Mouse (Mus musculus): ENCODE results near the gene Col4a3. TPM values are rescaled to one million over a fixed set of nuclear protein-coding genes. Genes with fewer than 3 reads are reported as not detected.

Gene Col4a3
- polyA plus RNA-seq, 1 experiment from 2014 or later: 0.72 TPM

- no peaks in the 10 kb centered on the region; the same call in 1 of the 2 replicates for H3K27me3 ChIP-seq (ENCODE audit: control insufficient read depth, insufficient read depth, low read length)
- H3K27ac ChIP-seq (replicated peaks in 1 of 2; ENCODE audit: control insufficient read depth in 1 of 2, insufficient read depth in 1 of 2, low read depth in 2 of 2, low read length in 2 of 2): no peak overlapping the region
- no peak overlapping the region for H3K4me2 ChIP-seq (ENCODE audit: low read length)
- no peak overlapping the region for H3K4me3 ChIP-seq (ENCODE audit: control insufficient read depth in 1 of 2, insufficient read depth in 1 of 2, low read depth in 1 of 2, low read length in 2 of 2)
- no peaks in the 10 kb centered on the region for H3K36me3 ChIP-seq (ENCODE audit: control insufficient read depth, insufficient read depth, low read length)
- WGBS: 61% methylated on average over 9 of the region's 9 CpGs
- H3K9ac ChIP-seq (ENCODE audit: low read length): no peak overlapping the region
- H3K4me1 ChIP-seq (ENCODE audit: control insufficient read depth in 2 of 2, insufficient read depth in 2 of 2, low read length in 2 of 2): no peaks in the 10 kb centered on the region
- H3K9me3 ChIP-seq (ENCODE audit: control insufficient read depth, low read length): no peaks in the 10 kb centered on the region
- ATAC-seq (ENCODE audit: insufficient number of reproducible peaks, insufficient read depth, low FRiP score, low read depth): no peak
Observed at GRCm38 (mm10) chr1:82608646-82609262, 22.0 kb downstream of the Col4a3 start.

DNA sequence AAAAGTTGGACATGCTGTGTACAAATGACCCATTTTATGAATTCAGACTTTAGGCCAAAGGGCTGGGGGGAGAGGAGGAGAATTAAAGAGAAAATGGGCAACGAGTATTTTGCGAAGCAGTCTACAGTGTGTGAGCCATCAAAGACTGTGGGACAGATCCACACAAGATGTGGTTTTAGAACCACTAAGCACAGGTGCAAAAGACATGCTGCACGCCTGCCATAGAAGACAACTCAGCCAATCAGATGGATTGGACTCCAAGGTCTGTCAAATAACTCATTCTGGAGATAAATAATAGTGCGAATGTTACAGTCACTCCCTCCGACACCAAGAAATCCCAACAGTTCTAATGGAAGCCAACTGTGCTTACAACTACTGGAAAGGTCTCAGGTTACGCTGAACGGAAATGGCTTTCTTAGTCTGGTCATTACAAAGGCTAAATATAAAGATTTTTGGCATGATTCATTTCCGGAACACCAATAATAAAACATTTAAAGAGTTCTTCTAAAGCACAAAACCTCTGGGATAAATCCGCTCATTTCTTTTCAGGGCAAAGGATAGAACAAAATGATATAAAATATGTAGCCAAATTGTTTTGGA lies 25.4 kb downstream of the Col4a3 start:
- Histone ChIP-seq H3K9ac (ENCODE audit: low read length) (no peak overlapping the region), H3K27me3 (ENCODE audit: control insufficient read depth, insufficient read depth, low read length) (no peaks in the 10 kb centered on the region; the same call in 1 of the 2 replicates), H3K4me2 (ENCODE audit: low read length) (no peak overlapping the region), H3K27ac (replicated peaks in 1 of 2; ENCODE audit: control insufficient read depth in 1 of 2, insufficient read depth in 1 of 2, low read depth in 2 of 2, low read length in 2 of 2) (no peak overlapping the region), H3K36me3 (ENCODE audit: control insufficient read depth, insufficient read depth, low read length) (no peaks in the 10 kb centered on the region), H3K4me3 (ENCODE audit: control insufficient read depth in 1 of 2, insufficient read depth in 1 of 2, low read depth in 1 of 2, low read length in 2 of 2) (no peak overlapping the region), H3K9me3 (ENCODE audit: control insufficient read depth, low read length) (no peaks in the 10 kb centered on the region), H3K4me1 (ENCODE audit: control insufficient read depth in 2 of 2, insufficient read depth in 2 of 2, low read length in 2 of 2) (no peaks in the 10 kb centered on the region)
- no peak for ATAC-seq (ENCODE audit: insufficient number of reproducible peaks, insufficient read depth, low FRiP score, low read depth)
- WGBS: 90% methylated on average over 9 of the region's 9 CpGs

DNA sequence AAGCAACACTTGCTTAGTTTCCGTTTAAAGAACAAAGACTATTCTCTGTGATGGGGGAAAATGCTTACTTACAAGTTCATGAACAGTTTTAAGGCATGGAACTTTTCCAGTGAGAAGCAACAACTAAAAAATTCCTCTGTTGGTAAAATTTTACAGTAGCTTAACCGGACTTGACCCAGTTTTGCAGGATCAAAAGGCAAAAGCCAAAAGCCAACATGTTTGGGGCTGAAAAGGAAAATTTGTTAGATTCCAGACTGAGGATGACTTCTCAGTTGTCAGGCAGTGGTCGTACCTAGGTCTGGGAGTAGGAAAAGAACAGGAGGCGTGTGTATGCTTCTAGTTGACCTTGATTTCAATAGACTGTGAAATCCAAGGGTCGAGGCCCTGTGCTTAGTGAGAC lies 31.3 kb downstream of the Col4a3 start:
- Histone ChIP-seq H3K27me3 (ENCODE audit: control insufficient read depth, insufficient read depth, low read length) (no peaks in the 10 kb centered on the region), H3K27ac (replicated peaks in 1 of 2; ENCODE audit: control insufficient read depth in 1 of 2, insufficient read depth in 1 of 2, low read depth in 2 of 2, low read length in 2 of 2) (no peak overlapping the region), H3K4me2 (ENCODE audit: low read length) (no peak overlapping the region), H3K9me3 (ENCODE audit: control insufficient read depth, low read length) (no peaks in the 10 kb centered on the region), H3K4me1 (ENCODE audit: control insufficient read depth in 2 of 2, insufficient read depth in 2 of 2, low read length in 2 of 2) (no peaks in the 10 kb centered on the region), H3K4me3 (ENCODE audit: control insufficient read depth in 1 of 2, insufficient read depth in 1 of 2, low read depth in 1 of 2, low read length in 2 of 2) (no peak overlapping the region), H3K36me3 (ENCODE audit: control insufficient read depth, insufficient read depth, low read length) (no peaks in the 10 kb centered on the region), H3K9ac (ENCODE audit: low read length) (no peak overlapping the region)
- WGBS: 77% methylated on average over 5 of the region's 5 CpGs
- ATAC-seq (ENCODE audit: insufficient number of reproducible peaks, insufficient read depth, low FRiP score, low read depth): no peak

GRCm38 (mm10) chr1:82618592-82618991 lies 31.9 kb downstream of the Col4a3 start:
- H3K27ac ChIP-seq (replicated peaks in 1 of 2; ENCODE audit: control insufficient read depth in 1 of 2, insufficient read depth in 1 of 2, low read depth in 2 of 2, low read length in 2 of 2): no peak overlapping the region
- no peaks in the 10 kb centered on the region for H3K36me3 ChIP-seq (ENCODE audit: control insufficient read depth, insufficient read depth, low read length)
- no peak for ATAC-seq (ENCODE audit: insufficient number of reproducible peaks, insufficient read depth, low FRiP score, low read depth)
- WGBS: 73% methylated on average over 5 of the region's 5 CpGs
- H3K9ac ChIP-seq (ENCODE audit: low read length): no peak overlapping the region
- H3K9me3 ChIP-seq (ENCODE audit: control insufficient read depth, low read length): no peaks in the 10 kb centered on the region
- H3K4me3 ChIP-seq (ENCODE audit: control insufficient read depth in 1 of 2, insufficient read depth in 1 of 2, low read depth in 1 of 2, low read length in 2 of 2): no peak overlapping the region
- no peak overlapping the region for H3K4me2 ChIP-seq (ENCODE audit: low read length)
- no peaks in the 10 kb centered on the region for H3K4me1 ChIP-seq (ENCODE audit: control insufficient read depth in 2 of 2, insufficient read depth in 2 of 2, low read length in 2 of 2)
- no peaks in the 10 kb centered on the region for H3K27me3 ChIP-seq (ENCODE audit: control insufficient read depth, insufficient read depth, low read length)

GRCm38 (mm10) chr1:82619981-82620380 lies 33.3 kb downstream of the Col4a3 start:
- no peak overlapping the region for H3K4me3 ChIP-seq (ENCODE audit: control insufficient read depth in 1 of 2, insufficient read depth in 1 of 2, low read depth in 1 of 2, low read length in 2 of 2)
- no peak overlapping the region for H3K9ac ChIP-seq (ENCODE audit: low read length)
- H3K27me3 ChIP-seq (ENCODE audit: control insufficient read depth, insufficient read depth, low read length): no peaks in the 10 kb centered on the region
- H3K9me3 ChIP-seq (ENCODE audit: control insufficient read depth, low read length): no peaks in the 10 kb centered on the region
- H3K27ac ChIP-seq (replicated peaks in 1 of 2; ENCODE audit: control insufficient read depth in 1 of 2, insufficient read depth in 1 of 2, low read depth in 2 of 2, low read length in 2 of 2): no peak overlapping the region
- H3K4me2 ChIP-seq (ENCODE audit: low read length): no peak overlapping the region
- H3K4me1 ChIP-seq (ENCODE audit: control insufficient read depth in 2 of 2, insufficient read depth in 2 of 2, low read length in 2 of 2): no peaks in the 10 kb centered on the region
- H3K36me3 ChIP-seq (ENCODE audit: control insufficient read depth, insufficient read depth, low read length): no peaks in the 10 kb centered on the region
- no peak for ATAC-seq (ENCODE audit: insufficient number of reproducible peaks, insufficient read depth, low FRiP score, low read depth)
- 80% methylated on average over 5 of the region's 5 CpGs for WGBS

- H3K27ac ChIP-seq (replicated peaks in 1 of 2; ENCODE audit: control insufficient read depth in 1 of 2, insufficient read depth in 1 of 2, low read depth in 2 of 2, low read length in 2 of 2): no peak overlapping the region
- H3K36me3 ChIP-seq (ENCODE audit: control insufficient read depth, insufficient read depth, low read length): no peaks in the 10 kb centered on the region
- no peak overlapping the region for H3K4me3 ChIP-seq (ENCODE audit: control insufficient read depth in 1 of 2, insufficient read depth in 1 of 2, low read depth in 1 of 2, low read length in 2 of 2)
- H3K4me2 ChIP-seq (ENCODE audit: low read length): no peak overlapping the region
- whole genome bisulfite sequencing: 74% methylated on average over 6 of the region's 6 CpGs
- H3K4me1 ChIP-seq (ENCODE audit: control insufficient read depth in 2 of 2, insufficient read depth in 2 of 2, low read length in 2 of 2): peaks cover 0 to 2% of the 10 kb centered on the region in 2 experiments; a peak in 1 of 4 replicates
- H3K9me3 ChIP-seq (ENCODE audit: control insufficient read depth, low read length): no peaks in the 10 kb centered on the region
- no peak for ATAC-seq (ENCODE audit: insufficient number of reproducible peaks, insufficient read depth, low FRiP score, low read depth)
- no peak overlapping the region for H3K9ac ChIP-seq (ENCODE audit: low read length)
- H3K27me3 ChIP-seq (ENCODE audit: control insufficient read depth, insufficient read depth, low read length): no peaks in the 10 kb centered on the region
Observed at GRCm38 (mm10) chr1:82624934-82625333, 38.2 kb downstream of the Col4a3 start.

DNA sequence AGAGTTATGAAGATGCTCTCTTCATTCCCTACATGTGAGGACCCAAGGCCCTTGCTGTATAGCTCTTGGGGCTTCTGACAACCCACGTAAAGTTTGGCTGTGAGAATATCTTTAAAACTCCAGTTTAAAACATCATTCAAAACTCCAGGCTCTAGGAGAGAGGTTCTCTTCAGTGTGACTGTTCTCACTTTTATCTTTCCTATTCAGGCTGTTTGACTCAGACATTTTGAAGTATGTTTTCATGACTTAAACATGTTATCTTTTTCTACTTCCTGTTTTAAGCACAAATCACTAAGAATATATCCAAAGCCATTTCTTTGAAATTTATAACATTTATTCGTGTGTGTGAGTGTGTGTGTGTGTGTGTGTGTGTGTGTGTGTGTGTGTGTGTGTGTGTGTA lies 38.8 kb downstream of the Col4a3 start:
- no peak for ATAC-seq (ENCODE audit: insufficient number of reproducible peaks, insufficient read depth, low FRiP score, low read depth)
- Histone ChIP-seq H3K4me2 (ENCODE audit: low read length) (no peak overlapping the region), H3K9me3 (ENCODE audit: control insufficient read depth, low read length) (no peaks in the 10 kb centered on the region), H3K4me1 (ENCODE audit: control insufficient read depth in 2 of 2, insufficient read depth in 2 of 2, low read length in 2 of 2) (peaks cover 1 to 2% of the 10 kb centered on the region in 2 experiments; a peak in 2 of 4 replicates), H3K36me3 (ENCODE audit: control insufficient read depth, insufficient read depth, low read length) (no peaks in the 10 kb centered on the region), H3K9ac (ENCODE audit: low read length) (no peak overlapping the region), H3K27me3 (ENCODE audit: control insufficient read depth, insufficient read depth, low read length) (no peaks in the 10 kb centered on the region), H3K4me3 (ENCODE audit: control insufficient read depth in 1 of 2, insufficient read depth in 1 of 2, low read depth in 1 of 2, low read length in 2 of 2) (no peak overlapping the region), H3K27ac (replicated peaks in 1 of 2; ENCODE audit: control insufficient read depth in 1 of 2, insufficient read depth in 1 of 2, low read depth in 2 of 2, low read length in 2 of 2) (no peak overlapping the region; a peak in 1 of 4 replicates)
- WGBS: 54% methylated on average over 2 of the region's 2 CpGs

DNA sequence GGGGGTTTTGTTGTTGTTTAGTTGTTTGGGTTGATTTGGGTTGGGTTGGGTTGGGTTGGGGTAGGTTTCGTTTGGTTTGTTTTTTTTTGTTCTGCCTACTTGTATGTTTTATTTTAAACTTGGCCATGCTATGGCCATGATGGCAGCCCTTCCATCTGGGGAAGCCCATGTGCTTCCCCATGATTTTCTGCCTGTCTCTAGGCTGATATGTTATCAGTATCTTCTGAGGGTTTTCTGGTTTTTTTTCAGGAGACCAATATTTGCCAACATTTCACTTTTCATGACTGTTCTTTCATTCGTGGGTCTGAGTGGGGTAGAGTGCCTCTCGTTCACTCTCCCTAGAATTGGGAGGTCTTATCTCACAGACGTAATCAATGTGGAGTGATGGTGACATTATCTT lies 40.9 kb downstream of the Col4a3 start:
- no peak for ATAC-seq (ENCODE audit: insufficient number of reproducible peaks, insufficient read depth, low FRiP score, low read depth)
- WGBS: 39% methylated on average over 4 of the region's 4 CpGs

More for the DNA sequence above, 40.9 kb downstream of the Col4a3 start:
- Histone ChIP-seq H3K4me3 (ENCODE audit: control insufficient read depth in 1 of 2, insufficient read depth in 1 of 2, low read depth in 1 of 2, low read length in 2 of 2) (no peak overlapping the region), H3K9ac (ENCODE audit: low read length) (no peak overlapping the region), H3K9me3 (ENCODE audit: control insufficient read depth, low read length) (no peaks in the 10 kb centered on the region), H3K4me2 (ENCODE audit: low read length) (no peak overlapping the region), H3K27me3 (ENCODE audit: control insufficient read depth, insufficient read depth, low read length) (no peaks in the 10 kb centered on the region), H3K36me3 (ENCODE audit: control insufficient read depth, insufficient read depth, low read length) (no peaks in the 10 kb centered on the region), H3K4me1 (ENCODE audit: control insufficient read depth in 2 of 2, insufficient read depth in 2 of 2, low read length in 2 of 2) (peaks cover 9 to 13% of the 10 kb centered on the region in 2 experiments), H3K27ac (replicated peaks in 1 of 2; ENCODE audit: control insufficient read depth in 1 of 2, insufficient read depth in 1 of 2, low read depth in 2 of 2, low read length in 2 of 2) (no peak overlapping the region)
